Mouse (Mus musculus) liver (tissue): ENCODE data around the gene Zbtb8b.
"Not testable (repeated sequence)": the region's sequence is repeated elsewhere in the genome, so short reads cannot be mapped to it uniquely, and the experiment has no call there.

Experiments
- DNase-seq: peaks from one replicate; pipeline ENCODE4 v3.0.0-alpha.2; 2020; ENCODE audit warnings: mixed read lengths

The Zbtb8b gene

DNA sequence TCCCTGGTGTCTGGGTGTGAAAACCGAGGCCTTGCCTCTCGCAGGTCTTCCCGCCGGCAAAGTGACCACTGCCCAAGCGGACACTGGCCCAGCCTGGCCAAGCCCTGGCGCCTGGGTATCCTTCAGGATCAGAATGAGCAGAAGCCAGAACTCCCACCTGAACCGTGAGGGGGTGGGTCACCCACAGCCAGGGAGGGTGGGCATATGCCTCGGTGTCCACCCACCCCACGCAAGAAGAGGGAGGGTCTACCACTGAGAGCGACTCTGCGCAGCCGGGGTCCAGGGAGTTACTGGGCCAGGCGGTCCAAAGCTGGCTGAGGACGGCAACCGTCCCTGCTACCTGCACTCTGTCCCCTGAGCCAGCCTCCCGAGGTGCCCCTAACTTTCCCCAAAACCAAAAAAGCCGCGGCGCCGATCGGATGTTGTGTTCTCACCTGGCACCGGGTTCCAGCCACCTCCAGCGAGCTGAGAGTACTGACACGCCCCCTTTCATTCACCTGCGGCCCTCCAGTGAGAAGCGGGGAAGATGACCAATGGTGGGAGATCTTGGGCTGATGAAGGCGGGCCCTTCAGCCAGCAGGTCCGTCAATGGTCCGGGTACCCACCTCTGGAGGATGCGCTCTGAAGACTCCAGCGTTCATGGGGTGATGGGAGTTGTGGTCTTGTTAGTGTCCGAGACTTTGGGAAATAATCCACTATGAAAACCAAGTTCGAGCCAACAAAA is at the start of gene Zbtb8b:
Gene Zbtb8b (minus strand): TSS at position 514 of the 724 bp plus-strand sequence.
- DNase-seq = peak; percentile 44

DNA sequence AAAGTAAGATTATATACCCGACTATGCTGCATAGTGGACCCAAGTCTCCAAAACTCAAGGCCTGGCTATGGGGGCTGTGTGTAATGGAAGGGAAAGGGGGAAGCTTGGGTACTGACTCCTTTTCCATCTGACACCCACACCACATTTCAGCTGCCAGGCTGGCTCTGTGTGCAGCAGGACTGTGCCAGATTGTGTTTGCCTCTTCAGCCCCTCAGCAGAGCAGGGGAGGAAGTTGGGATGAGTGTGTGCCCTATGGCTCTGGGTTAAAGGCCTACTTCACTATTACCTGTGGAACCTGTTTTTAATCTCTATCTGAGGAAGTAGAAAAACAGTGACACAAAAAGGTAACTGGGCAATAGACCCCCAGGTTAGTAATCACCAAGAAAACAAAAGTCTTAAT is 40.4 kb upstream of the Zbtb8b start:
- no peak for DNase-seq

DNA sequence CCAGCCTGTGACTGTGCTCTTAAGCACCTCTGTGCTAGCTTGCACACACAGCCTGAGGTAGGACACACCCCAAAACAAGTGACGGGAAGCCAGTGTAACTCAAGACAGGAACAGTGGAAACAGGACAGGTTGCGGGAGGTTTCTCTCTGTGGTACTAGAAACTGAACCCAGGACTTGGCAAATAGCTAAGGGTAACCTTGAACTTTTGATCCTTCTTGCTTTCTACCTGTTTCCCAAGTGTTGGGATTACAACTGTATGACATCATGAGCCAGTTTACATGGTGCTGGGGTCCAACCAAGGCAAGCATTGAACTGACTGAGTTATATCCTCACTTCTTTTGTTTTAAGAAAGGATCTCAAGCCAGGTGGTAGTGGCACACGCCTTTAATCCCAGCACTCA is 39.2 kb upstream of the Zbtb8b start:
- DNase-seq = no peak

DNA sequence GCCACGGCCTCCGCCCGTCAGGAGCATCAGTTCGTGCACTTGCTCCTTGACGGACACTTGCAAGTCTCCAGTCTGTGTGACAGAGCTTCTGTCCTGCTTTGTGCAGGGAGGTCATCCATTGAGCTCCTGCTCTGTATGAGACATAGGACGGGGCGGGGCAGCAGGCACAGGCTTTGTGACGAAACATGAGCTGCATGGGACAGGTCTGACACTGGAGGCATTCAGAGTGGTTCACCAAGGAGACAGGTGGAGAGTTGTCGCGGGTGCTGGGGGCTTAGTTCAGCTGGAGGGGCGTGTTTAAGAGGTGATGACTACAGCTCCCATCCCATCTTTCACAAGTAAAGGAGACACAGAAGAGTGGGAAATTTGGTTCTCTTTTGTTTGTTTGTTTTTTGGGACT is 35.4 kb upstream of the Zbtb8b start:
- DNase-seq = no peak

DNA sequence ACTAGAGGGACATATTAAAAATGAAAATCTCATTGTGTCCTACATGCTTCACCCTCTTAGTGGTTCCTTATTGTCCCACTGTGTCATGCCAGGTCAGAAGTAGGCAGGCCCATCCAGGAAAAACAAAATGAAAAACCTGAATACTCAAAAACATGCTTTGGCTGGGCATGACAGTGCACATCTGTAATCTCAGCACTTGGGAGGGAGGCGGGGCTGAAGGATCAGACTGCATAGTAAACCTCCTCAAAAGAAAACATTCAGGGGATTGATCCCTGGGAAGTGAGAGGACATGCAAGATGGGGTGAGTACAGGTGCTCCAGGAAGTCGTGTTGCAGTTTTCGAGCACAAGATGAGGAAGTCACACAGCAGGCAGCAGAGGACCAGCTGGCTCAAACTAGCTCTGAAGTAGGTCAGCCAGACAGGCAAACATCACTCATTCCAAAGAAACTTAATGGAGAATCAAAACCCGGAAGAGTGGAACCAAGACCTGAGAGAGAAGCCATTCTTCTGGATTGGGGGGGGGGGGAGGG is 23.7 kb upstream of the Zbtb8b start:
- DNase-seq = peak; percentile 80

- DNase-seq = peak; percentile 81
Observed at GRCm38 (mm10) chr4:129463097-129464059, 22.7 kb upstream of the Zbtb8b start.

- DNase-seq = no peak
Observed at GRCm38 (mm10) chr4:129462118-129462517, 21.5 kb upstream of the Zbtb8b start.

GRCm38 (mm10) chr4:129461183-129461960 is 20.7 kb upstream of the Zbtb8b start, which contains the start of gene Bsdc1:
Gene Bsdc1 (plus strand): TSS chr4:129461581.
- peak; percentile 100 for DNase-seq

GRCm38 (mm10) chr4:129460827-129461182 is 20.2 kb upstream of the Zbtb8b start:
- no peak for DNase-seq

DNA sequence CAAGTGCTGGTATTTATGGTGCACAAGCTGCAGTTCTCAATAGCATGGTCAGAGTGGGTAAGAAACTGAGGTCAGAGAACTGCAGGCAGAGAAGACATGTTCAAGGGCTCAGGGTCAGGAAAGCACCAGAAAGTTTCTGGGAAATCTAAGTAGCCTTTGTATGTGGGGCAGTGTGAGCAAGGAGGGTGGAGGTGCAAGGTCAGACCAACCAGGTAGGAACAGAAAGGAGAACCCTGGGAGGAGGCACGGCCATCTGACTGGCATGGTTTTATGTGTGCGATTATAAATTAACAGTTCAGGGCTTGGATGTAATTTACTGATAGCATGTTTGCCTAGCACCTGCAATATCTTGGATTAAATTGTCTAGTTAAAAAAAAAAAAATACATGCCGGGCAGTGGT is 19.1 kb upstream of the Zbtb8b start:
- DNase-seq = no peak

DNA sequence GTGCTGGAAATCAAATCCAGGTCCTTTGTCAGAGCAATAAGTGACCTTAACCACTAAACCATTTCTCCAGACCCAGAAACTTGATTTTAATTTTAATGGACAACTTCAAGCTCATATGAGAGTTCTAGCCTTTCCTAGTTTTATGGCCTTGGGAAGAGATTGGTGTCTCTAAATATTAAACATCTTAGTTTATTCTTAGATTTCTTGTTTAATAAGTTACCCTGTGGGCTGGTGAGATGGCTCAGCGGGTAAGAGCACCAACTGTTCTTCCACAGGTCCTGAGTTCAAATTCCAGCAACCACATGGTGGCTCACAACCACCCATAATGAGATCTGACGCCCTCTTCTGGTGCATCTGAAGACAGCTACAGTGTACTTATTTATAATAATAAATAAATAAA is 16.7 kb upstream of the Zbtb8b start:
- not testable (repeated sequence) for DNase-seq

- DNase-seq = no peak
Observed at GRCm38 (mm10) chr4:129456126-129456525, 15.5 kb upstream of the Zbtb8b start.

GRCm38 (mm10) chr4:129455265-129455664 is 14.6 kb upstream of the Zbtb8b start:
- peak; percentile 51 for DNase-seq

DNA sequence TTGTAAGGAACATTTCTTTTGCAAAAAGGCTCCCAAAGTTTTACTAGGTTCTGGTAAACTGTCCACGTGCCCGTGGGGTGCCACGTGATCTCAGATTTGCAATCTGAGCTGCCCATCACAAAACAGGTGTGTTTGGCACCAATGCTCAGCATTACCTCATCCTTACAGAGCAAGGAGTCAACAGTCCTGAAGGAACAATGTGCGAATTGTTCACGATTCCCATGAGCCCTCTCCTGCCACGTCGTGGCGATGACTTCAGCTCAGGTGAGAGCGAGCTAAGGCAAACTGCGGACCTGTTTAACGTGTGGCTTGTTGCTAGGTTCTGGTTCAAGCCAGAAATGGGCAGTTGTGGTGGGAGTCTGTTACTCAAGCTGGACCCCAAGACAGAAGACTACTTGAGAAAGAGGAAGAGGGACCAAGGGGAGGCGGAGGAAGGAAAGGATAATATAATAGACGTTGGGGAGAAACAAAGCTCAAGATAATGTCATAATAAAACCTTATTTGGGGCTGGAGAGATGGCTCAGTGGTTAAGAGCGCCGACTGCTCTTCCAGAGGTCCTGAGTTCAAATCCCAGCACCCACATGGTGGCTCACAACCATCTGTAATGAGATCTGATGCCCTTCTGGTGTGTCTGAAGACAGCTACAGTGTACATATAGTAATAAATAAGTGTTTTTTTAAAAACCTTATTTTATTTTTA is 11.0 kb upstream of the Zbtb8b start:
- DNase-seq = no peak

DNA sequence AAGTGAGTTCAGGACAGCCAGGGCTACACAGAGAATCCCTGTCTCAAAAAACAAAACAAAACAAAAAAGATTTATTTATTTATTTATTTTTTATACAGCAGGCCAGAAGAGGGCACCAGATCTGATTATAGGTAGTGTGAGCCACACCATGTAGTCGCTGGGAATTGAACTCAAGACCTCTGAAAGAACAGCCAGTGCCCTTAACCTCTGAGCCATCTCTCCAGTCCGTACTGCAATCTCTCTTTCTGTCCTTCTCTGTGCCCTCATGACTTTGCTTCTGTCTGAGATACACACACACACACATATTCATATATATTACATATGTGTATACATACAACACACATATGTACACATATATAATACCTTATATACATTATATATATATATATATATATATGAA is 10.2 kb upstream of the Zbtb8b start:
- DNase-seq = no peak

- DNase-seq = no peak
Observed at GRCm38 (mm10) chr4:129448713-129449112, 8.1 kb upstream of the Zbtb8b start.

- DNase-seq = no peak
Observed at GRCm38 (mm10) chr4:129447778-129448563, 7.3 kb upstream of the Zbtb8b start.

DNA sequence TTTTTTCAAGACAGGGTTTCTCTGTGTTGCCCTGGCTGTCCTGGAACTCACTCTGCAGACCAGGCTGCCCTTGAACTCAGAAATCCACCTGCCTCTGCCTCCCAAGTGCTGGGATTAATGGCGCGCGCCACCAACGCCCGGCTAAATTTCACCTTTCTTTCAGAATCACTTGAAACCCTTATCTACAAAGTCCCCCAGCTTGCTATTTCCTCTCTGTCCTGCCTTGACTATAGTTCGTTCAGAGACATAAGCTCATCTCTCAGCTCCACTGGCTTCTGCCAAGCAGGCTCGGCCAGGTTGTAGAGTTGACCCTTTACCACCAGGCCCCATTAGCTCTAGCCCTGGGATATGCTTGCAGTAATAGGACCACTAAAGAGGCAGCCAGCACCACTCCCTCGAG is 6.7 kb upstream of the Zbtb8b start:
- no peak for DNase-seq

GRCm38 (mm10) chr4:129441145-129441544 is 492 bp upstream of the Zbtb8b start:
- DNase-seq = no peak

DNA sequence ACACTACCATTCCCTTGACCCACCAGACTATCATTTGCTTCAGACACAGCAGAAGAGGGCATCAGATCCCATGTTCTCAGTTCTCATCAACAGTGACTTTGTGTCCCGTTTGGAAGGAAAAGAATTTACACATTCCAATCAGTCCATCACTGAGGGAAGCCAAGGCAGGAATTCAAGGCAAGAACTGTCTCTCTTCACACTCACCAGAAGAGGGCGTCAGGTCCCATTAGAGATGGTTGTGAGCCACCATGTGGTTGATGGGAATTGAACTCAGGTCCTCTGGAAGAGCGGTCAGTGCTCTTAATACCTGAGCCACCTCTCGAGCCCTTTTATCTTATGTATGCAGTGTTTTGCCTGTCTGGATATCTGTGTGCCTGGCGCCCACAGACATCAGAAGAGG is 22.3 kb downstream of the Zbtb8b start:
- DNase-seq = no peak

DNA sequence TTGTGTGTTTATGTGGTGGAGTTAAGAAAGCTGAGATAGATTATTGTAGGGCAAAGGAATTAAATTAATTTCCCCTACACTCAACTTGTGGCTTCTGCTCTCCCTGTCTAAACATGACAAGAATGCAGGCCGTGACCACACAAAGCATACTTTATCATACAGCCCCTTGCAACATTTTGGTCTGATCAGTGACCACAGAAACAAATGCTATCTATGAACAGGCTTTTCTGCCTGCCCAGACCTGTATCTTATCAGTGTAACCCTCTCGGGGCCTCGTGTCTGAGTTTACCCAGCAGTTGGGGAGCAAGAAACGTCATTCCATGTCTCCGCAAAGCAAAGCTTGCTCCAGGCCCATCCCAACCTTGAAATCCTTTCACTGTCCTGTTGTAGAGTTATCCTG is 24.2 kb downstream of the Zbtb8b start:
- peak; percentile 68 for DNase-seq
